Mouse (Mus musculus) hindbrain, postnatal 0 days (tissue): ENCODE data around the gene Syngr1. TPM values are rescaled to one million over a fixed set of nuclear protein-coding genes. Genes with fewer than 3 reads are reported as not detected.
A peak's percentile ranks its signal among the peaks of the same experiment; 100 is the strongest.

Experiments used
- ATAC-seq: fragments of 200-750 bp; cut with Nextera tagmentation; 2 replicates; pipeline ENCODE4 v1.8.0; 2017; ENCODE audit warnings: mild to moderate bottlenecking, moderate TSS enrichment, moderate library complexity
- DNase-seq: peaks from one replicate; pipeline ENCODE4 v3.0.0-alpha.2; 2015; ENCODE audit warnings: low spot score
- H3K27ac ChIP-seq: fragments of 300-500 bp; sonication (generic); 2 replicates; pipeline ENCODE4 v1.5.1; 2014; ENCODE audit warnings: mild to moderate bottlenecking
- H3K27me3 ChIP-seq: fragments of 300-500 bp; sonication (generic); 2 replicates; pipeline ENCODE4 v1.6.1; 2014; ENCODE audit warnings: low read length, mixed read lengths; ENCODE audit not compliant: insufficient read depth
- H3K36me3 ChIP-seq: fragments of 300-500 bp; sonication (generic); 2 replicates; pipeline ENCODE4 v1.6.1; 2014; ENCODE audit warnings: low read length, mixed read lengths; ENCODE audit not compliant: insufficient read depth
- H3K4me1 ChIP-seq: fragments of 300-500 bp; sonication (generic); 2 replicates; pipeline ENCODE4 v1.6.1; 2014; ENCODE audit warnings: antibody characterized with exemption, low read length, mixed read lengths; ENCODE audit not compliant: insufficient read depth
- H3K4me2 ChIP-seq: fragments of 300-500 bp; sonication (generic); 2 replicates; pipeline ENCODE4 v1.6.1; 2014; ENCODE audit warnings: low read depth, mild to moderate bottlenecking, low read length, moderate library complexity, mixed read lengths
- H3K4me3 ChIP-seq: fragments of 300-500 bp; sonication (generic); 2 replicates; pipeline ENCODE4 v1.5.1; 2014; ENCODE audit warnings: low read length
- H3K9ac ChIP-seq: fragments of 300-500 bp; sonication (generic); replicated peaks from 2 replicates; pipeline ENCODE4 v1.6.1; 2014; ENCODE audit warnings: mild to moderate bottlenecking, low read length, moderate library complexity, mixed read lengths
- H3K9me3 ChIP-seq: fragments of 300-500 bp; sonication (generic); 2 replicates; pipeline ENCODE4 v1.6.1; 2016; ENCODE audit warnings: low read length, mixed read lengths
- CTCF ChIP-seq: IDR thresholded peaks from 2 replicates; pipeline ENCODE4 v1.5.1; 2016; ENCODE audit warnings: antibody characterized with exemption, control low read depth, low read depth
- WGBS: fragments of 180-500 bp; shearing (Covaris S2); extraction: QIAGEN DNeasy Blood & Tissue Kit; methylation state at CpG from one replicate; pipeline ENCODE4 v1.1.7; 2014; 5-methylcytosine and 5-hydroxymethylcytosine counted together
- polyA plus RNA-seq: library from polyadenylated mRNA; unstranded; fragments of >200 nt; fragmentation: Nextera tagmentation; extraction: Ambion mirVana; gene quantifications from 2 replicates; pipeline ENCODE4 v1.2.1, GENCODE M21; 2015
- total RNA-seq: library from RNA; depleted of rRNA; stranded (reverse); fragments of >200 nt; gene quantifications from 2 replicates; pipeline ENCODE4 v1.2.3, GENCODE M21; 2014

The Syngr1 gene
- total and polyA plus RNA-seq, 2 experiments from 2014 or later = 78.6 to 155 TPM

- Histone ChIP-seq H3K36me3 (no peaks in the 10 kb centered on the region), H3K4me2 (no peak overlapping the region), H3K4me3 (no peak overlapping the region), H3K27me3 (no peaks in the 10 kb centered on the region), H3K9me3 (no peaks in the 10 kb centered on the region), H3K27ac (no peak overlapping the region), H3K9ac (no peak overlapping the region), H3K4me1 (peaks cover 20% of the 10 kb centered on the region)
- DNase-seq (no peak), ATAC-seq (no peak)
- no peak for TF ChIP-seq CTCF
- 46% methylated on average over 10 of the region's 10 CpGs for WGBS
These were observed 5.3 kb downstream of the Syngr1 start for GRCm38 (mm10) chr15:80096406-80096805.

- Histone ChIP-seq H3K36me3 (no peaks in the 10 kb centered on the region), H3K27me3 (no peaks in the 10 kb centered on the region), H3K4me3 (no peak overlapping the region), H3K27ac (peak overlapping the region; percentile 5; the same call in 1 of the 2 replicates), H3K9ac (0 out of 2 replicates have a peak overlapping the region, but pooled peaks have one; percentile 10), H3K9me3 (no peaks in the 10 kb centered on the region), H3K4me1 (peaks cover 20% of the 10 kb centered on the region), H3K4me2 (peak overlapping the region; percentile 34)
- 30% methylated on average over 20 of the region's 20 CpGs for WGBS
- DNase-seq = peak; percentile 68
- TF ChIP-seq CTCF = no peak
- ATAC-seq = peak; percentile 30; the same call in 1 of the 2 replicates
These were observed 6.1 kb downstream of the Syngr1 start for GRCm38 (mm10) chr15:80096946-80097881.

GRCm38 (mm10) chr15:80097999-80098461 lies 6.9 kb downstream of the Syngr1 start:
- WGBS = 35% methylated on average over 8 of the region's 8 CpGs
- no peak for TF ChIP-seq CTCF
- 0 out of 2 replicates have a peak overlapping the region, but pooled peaks have one; percentile 10 for H3K9ac ChIP-seq
- peak; percentile 39; the same call in 1 of the 2 replicates for ATAC-seq
- H3K27me3 ChIP-seq = no peaks in the 10 kb centered on the region
- H3K27ac ChIP-seq = 0 out of 2 replicates have a peak overlapping the region, but pooled peaks have one; percentile 5
- H3K36me3 ChIP-seq = no peaks in the 10 kb centered on the region
- no peaks in the 10 kb centered on the region for H3K9me3 ChIP-seq
- peak overlapping the region; percentile 34; the same call in 1 of the 2 replicates for H3K4me2 ChIP-seq
- DNase-seq = no peak
- H3K4me3 ChIP-seq = no peak overlapping the region
- peaks cover 20% of the 10 kb centered on the region for H3K4me1 ChIP-seq

- Histone ChIP-seq H3K9ac (no peak overlapping the region), H3K27ac (no peak overlapping the region), H3K36me3 (no peaks in the 10 kb centered on the region), H3K9me3 (no peaks in the 10 kb centered on the region), H3K4me2 (no peak overlapping the region), H3K27me3 (no peaks in the 10 kb centered on the region), H3K4me1 (peaks cover 20% of the 10 kb centered on the region), H3K4me3 (no peak overlapping the region)
- TF ChIP-seq CTCF = no peak
- no peak for DNase-seq
- WGBS = 36% methylated on average over 9 of the region's 9 CpGs
- no peak for ATAC-seq
These were observed 7.7 kb downstream of the Syngr1 start for GRCm38 (mm10) chr15:80098809-80099208.

- no peak overlapping the region for H3K4me2 ChIP-seq
- no peaks in the 10 kb centered on the region for H3K9me3 ChIP-seq
- 71% methylated on average over 3 of the region's 3 CpGs for WGBS
- no peak overlapping the region for H3K9ac ChIP-seq
- peaks cover 20% of the 10 kb centered on the region for H3K4me1 ChIP-seq
- no peak for DNase-seq
- no peak for ATAC-seq
- H3K27me3 ChIP-seq = no peaks in the 10 kb centered on the region
- H3K4me3 ChIP-seq = no peak overlapping the region
- H3K27ac ChIP-seq = no peak overlapping the region
- H3K36me3 ChIP-seq = no peaks in the 10 kb centered on the region
- TF ChIP-seq CTCF = no peak
These were observed 8.3 kb downstream of the Syngr1 start for GRCm38 (mm10) chr15:80099477-80099876.

- DNase-seq = no peak
- no peak for TF ChIP-seq CTCF
- no peak for ATAC-seq
- H3K4me1 ChIP-seq = peaks cover 20% of the 10 kb centered on the region
- no peak overlapping the region for H3K4me3 ChIP-seq
- WGBS = 62% methylated on average over 3 of the region's 3 CpGs
- H3K27me3 ChIP-seq = no peaks in the 10 kb centered on the region
- H3K9me3 ChIP-seq = no peaks in the 10 kb centered on the region
- no peak overlapping the region for H3K9ac ChIP-seq
- no peak overlapping the region for H3K4me2 ChIP-seq
- peak overlapping the region; percentile 56; the same call in 1 of the 2 replicates for H3K27ac ChIP-seq
- no peaks in the 10 kb centered on the region for H3K36me3 ChIP-seq
These were observed 9.1 kb downstream of the Syngr1 start for GRCm38 (mm10) chr15:80100196-80100595.
